Mouse (Mus musculus) frontal cortex, postnatal 14 days (tissue): ENCODE results near the gene Stim2.

Source experiments
- DNase-seq, 2 experiments: peaks; one replicate each; pipeline ENCODE4 v3.0.0; 2022; ENCODE audit warnings: low spot score in 2 of 2

Gene Stim2

DNA sequence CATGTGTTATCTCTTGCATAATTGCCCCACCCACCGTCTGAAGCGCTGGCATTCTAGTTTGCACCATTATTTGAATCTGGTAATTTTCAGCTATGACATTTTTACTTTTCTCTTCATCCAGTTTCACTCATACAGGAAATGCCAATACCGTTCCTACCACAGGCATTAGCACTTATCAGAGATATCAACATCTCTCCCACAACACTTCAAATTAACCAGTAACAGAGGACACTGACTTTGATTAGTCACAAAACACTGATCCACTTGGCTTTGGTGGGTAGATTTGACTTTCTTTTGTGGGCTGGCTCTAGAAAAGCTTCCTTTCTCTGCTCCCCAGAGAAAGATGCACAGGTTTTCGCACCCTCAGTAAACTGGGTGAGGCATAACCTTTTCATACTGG is 3.7 kb upstream of the Stim2 start:
- no peak for DNase-seq

DNA sequence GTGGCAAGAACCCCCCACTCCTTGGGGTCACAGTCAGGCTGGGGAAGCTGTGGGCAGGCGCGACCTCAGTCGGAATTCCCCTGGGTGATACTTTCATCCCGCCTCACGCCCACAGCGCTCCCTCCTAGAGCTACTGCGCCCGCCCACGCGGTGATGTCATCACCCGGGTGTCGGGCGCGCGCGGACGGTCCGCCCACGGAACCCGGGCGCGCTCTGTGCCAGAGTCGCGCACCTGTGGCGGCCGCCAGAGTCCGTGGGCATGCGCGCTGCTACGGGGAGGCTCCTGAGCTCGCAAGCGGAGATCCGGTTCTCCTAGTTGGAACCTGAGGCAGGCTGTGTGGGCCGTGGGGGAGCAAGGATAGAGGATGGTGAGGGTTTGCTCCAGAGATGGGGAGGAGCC is 3.0 kb upstream of the Stim2 start:
- peak; percentile 60 to 64 for DNase-seq

DNA sequence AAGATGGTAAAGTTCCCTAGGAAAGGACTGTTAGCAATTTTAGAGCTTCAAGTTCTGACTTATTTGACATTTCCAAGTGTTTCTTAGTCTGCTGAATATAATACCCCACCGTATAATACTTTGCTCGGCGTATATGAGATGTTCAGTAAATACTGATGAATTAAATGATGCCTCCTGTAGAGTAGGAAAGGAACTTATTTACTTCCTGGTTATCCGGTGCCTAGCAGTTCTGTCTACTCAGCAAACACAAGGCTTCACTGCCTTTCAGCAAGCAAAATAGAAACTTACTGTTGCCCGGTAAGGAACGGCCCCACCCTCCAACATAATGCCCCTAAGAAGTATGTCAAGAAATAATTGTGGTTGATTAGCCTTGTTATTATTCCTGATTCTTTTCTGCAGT is 1.5 kb upstream of the Stim2 start:
- no peak for DNase-seq

DNA sequence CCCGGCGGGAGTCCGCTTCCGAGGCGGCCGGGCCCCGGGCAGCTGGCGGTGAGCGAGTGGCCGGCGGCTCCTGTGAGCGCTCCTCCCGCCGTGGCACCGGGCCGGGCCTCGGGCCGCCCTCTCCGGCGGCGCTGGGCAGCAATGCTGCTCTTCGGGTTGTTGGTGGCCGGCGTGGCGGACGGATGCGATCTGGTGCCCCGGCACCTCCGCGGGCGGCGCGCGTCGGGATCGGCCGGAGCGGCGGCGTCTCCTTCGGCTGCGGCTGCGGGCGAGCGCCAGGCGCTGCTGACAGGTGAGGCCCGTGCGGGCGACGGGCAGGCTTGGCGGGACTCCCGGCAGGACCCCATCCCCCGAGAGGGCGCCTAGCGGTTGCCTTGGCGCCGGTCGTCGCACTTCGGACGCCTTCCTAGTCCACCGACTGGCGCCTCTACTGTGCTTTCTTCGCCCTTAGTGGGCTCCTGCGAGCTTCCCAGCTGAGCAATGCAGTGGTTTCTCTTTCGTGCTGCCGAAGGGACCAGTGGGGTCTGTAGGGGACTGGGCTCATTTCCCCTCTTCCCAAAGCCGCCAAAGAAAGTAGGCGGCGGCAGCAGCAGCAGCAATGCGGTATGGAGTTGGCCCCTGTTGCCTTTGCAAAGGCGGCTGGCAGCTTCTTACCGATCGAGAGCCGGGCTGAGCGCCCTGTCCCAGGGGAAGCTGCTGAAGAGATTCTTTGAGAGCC is 603 bp downstream of the Stim2 start:
- peak; percentile 33 to 52 for DNase-seq

DNA sequence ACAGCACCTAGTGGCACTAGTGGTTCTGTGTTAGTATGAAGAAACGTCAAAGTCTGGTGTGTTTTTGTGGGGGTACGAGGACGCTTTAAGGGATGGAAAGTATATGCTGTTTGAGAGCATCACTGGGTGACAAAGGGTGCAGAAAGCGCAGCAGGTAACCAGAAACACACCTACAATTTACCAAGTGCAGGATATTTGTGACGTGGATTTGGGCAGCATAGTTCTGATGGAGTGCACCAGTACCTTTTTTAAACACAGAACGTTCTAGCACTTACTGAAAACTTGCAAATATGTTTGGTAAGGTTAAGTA is 1.1 kb downstream of the Stim2 start:
- no peak for DNase-seq

DNA sequence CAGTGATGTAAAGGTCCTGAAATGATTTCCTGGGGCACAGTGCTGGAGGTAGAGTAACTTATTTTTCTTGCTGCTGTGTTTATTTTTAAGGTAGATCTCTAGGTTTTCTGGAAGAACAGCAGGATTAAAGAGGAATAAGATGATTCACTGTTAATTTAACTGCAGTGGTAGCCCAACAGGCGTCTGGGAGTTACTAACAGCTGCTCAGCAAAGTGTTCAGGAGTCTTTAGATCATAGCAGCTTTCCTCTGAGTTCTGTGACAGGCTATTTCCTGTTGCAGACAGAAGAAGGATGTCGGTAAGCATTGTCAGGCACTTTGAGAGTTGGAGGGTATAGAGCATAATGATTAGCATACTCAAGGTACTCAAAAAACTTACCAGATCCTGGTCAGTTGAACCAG is 1.5 kb downstream of the Stim2 start:
- no peak for DNase-seq

DNA sequence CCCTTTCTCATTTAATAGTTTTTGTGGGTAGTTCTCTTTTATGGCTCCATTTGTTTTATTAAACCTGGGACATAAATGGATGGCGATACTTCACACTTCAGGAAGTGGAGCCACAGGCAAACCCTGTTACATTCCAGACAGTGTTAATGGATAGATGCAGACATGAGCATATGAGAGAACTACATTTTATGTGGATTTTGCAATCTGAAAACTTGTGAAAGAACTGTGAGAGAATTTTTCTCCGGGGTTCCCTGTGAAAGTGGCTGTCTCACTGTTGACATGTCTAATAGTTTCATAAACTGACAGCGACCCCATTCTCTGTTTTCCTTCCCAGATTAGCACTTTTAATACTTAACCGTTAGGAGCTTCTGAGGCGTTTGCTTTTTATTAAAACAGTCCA is 2.7 kb downstream of the Stim2 start:
- no peak for DNase-seq

DNA sequence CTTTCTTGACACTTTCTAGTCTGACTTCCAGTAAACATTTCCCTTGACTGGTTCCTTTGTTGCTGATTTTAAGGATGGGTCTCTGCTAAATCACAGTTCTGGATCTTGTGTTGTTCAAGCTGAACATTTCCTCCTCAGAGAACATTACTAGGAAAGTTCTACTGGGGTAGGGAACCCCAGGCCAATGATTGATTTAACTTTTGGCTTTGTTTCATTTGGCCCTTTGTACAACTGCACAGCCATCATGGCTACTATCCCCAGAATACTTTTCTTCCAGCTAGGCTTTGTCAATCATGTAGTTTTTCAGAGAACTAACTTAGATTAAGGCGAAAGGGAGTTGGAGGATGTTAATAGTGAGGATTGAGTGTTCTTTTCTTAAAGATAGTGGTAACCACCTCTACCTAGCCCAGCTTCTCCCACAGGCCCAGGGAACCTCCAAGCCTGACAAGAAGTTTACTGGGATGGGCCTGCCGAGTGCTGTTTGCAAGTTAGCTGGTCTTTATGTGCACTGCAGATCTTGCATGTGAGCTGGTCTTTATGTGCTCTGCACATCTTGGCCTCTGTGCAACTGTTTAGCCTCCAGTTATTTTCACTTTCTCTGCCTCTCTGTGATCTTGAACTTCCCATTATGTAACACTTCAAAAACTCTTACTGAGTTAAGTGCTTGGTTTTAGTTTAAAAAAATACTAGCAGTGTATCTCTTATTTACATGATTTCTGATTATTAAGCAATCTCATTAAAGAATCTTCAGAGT is 7.0 kb downstream of the Stim2 start:
- DNase-seq: no peak

DNA sequence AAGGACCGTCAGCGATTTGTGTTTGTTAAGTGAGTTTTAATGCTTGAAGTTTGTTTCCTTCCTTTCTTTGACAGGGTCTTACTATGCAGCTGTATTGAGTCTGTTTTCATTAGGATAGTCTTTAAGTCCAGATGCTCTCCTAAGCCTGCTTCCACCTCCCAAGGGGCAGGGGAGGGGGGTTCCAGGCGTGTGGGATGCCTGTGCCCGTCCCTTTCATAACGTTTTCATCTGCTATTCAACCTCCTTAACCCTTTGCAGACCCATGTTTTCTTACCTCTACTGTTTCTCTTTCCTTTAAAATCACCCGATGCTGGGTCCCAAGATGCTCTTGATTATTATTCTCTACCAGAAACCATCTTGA is 7.5 kb downstream of the Stim2 start:
- DNase-seq: no peak

DNA sequence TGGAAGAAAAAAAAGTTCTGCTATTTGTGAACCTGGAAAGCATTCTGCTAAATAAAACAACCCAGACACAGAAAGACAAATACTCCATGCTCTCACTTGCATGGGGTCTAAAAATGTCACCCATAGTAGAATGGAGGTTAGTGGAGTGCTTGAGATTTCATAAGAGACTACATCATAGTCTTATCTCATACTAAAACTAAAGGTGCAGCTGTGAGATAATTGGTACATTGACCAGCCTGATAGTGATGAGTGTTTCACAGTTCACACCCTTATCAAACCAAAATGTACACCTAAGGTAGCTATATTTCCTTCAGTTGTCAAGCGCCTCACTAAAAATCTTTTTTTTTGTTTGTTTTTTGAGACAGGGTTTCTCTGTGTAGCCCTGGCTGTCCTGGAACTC is 8.5 kb downstream of the Stim2 start:
- DNase-seq: no peak

DNA sequence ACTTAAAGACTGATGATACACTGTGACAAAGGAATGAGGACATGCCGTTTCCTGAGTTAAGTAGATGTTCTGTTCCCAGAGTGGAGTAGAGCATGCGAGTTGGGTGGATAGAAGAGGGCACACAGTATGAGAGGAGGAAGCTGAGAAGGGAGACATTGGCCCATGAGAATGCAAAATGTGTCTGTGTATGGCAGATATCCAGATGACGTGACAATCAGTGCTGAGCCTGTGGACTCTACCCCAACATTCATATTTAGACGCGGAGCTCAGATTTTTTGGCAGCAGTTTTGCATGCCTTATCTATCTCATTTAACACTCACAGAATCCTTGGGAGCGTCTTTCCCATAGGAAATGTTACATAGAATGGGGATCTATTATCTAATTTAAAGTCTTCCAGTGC is 9.3 kb downstream of the Stim2 start:
- no peak for DNase-seq

DNA sequence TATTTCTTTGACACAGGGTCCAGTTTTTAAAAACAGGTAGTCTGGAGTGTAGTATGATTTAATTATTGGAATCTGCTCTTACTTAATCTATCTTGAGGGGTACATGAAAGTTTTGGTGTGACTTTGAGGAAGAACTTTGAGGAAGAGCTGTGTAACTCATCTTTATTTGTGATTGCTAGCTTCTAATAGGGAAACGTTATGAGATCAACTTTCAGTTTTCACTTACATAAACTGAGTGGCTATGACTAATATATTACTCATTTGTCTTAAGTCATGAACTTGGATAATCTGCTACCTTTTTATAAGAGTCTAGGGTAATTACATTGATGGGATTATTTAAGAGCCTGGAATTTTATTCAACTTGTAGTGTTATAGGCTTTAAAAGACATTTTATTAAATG is 15.0 kb downstream of the Stim2 start:
- DNase-seq: no peak

DNA sequence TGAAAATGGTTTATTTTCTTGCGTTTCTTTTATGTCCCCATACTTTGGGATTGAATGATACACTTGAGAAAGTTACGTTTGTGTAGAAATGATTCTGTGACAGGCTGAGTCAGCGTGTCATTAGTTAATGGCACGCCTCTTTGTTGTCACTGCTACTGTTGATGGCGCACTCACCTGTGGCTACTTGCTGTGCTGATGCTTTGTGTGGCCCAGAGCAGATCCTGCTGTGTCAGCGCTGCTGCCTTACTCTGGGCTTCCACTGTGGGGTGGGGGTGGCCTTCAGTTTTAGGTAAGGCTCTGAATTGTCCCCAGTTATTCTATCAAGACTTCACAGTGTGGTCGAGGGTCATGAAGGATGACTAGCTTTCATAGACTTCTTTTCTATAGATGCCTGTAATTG is 18.8 kb downstream of the Stim2 start:
- no peak for DNase-seq

DNA sequence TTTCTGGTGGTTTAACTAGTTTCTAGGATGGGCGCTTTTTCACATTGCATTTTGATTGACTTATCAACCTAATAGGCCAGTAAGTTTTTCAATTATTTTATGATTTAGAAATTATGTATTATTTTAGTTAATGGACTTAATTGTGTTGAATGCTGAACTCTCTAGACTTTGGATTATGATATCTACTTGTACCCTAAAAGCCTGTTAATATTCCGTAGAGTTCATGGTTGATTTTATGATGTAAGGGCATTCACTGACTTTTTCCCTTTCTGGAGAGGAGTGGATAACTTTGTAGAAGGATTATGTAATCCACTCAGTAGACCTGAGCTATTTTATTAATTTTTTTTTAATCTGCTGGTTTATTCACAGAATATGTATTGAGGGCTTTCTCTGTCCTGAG is 20.6 kb downstream of the Stim2 start:
- no peak for DNase-seq

DNA sequence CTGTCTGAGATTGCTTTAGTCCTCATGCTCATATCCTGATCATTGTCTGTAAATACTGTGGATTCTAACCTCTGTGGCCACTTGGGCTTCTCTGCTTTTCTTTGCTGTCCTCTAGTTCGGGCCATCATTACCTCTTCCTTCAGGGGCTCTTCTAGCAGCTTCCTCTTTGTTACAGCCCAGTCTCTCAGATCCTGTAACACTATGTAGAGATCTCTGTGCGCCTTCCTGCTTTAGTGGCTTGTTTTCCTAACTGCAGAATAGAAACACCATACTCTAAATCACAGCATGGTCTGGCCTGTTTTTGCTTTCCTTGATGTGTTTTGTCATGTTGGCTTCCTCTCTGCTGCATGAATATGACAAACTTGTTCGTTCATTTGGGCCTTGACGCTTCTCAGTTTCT is 21.2 kb downstream of the Stim2 start:
- DNase-seq: no peak

DNA sequence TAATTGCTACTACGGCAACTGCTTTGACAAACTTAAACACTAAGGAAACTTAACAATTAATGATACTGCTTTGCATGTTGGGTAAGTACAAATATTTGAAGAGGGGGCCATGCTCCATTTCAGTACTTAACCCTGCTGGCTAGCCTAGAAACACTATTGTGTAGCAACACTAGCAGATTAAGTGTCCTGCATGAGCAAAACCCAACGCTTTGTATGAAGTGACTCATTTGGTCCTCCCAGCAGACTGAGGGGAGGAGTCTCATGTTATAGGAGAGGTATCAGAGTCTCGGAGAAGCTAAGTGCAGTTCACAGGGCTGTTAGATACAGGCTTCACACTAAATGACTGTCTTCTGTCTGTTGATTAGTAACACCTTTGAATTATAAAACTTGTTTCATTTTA is 26.3 kb downstream of the Stim2 start:
- DNase-seq: no peak

DNA sequence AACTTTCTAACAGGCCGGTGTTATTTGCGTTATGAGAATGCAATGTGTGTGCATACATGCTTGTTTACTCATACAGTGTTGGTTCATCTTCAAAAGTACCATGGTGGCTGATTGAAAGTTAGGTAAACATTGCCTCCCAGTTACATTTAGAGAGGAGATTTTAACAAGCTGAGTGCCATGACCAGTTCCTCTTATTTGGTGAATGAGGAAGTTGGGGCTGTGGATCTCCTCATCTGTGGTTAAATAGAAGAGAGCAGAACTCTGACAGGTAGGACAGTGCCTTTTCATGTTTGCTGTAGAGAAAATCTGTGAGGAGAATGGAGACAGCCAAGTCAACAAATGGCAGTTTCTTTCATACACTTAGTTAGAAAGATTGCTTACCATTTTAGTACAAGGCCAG is 27.3 kb downstream of the Stim2 start:
- no peak for DNase-seq

DNA sequence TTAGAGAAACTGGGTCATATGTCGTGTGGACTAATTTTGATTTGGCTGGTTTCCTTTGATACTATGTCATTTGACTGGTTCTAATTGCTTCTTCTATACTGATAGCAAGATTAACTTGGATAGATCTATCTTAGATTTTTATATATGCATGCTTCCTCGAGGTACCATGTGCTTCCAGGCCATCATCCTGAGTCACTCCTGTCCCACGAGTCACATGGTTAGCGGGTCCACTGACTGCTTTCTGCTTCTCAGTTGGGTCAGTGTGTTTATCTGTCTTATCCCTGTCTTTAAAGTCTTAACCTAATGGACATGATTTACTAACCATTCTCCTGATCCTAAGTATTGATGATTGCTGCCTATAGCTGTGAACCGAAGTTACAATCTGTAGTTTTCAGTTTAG is 34.9 kb downstream of the Stim2 start:
- no peak for DNase-seq

DNA sequence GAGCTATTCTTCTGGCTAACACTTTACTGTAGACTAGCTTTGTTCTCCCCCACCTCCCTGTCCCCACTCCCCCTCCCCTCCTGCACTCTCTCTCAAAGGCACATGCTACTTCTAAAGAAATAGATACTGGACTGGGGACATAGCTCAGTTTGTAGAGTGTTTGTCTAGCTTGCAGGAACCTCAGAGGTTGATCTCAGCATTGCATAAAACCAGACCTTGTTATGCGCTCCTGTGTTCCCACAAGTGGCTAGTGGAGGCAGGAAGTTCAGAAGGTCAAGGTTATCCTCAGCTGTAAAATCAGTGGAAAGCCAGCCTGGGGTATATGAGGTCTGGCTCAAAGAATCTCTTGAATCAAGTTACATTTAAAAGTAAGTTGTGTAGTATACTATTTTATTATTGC is 36.4 kb downstream of the Stim2 start:
- no peak for DNase-seq

DNA sequence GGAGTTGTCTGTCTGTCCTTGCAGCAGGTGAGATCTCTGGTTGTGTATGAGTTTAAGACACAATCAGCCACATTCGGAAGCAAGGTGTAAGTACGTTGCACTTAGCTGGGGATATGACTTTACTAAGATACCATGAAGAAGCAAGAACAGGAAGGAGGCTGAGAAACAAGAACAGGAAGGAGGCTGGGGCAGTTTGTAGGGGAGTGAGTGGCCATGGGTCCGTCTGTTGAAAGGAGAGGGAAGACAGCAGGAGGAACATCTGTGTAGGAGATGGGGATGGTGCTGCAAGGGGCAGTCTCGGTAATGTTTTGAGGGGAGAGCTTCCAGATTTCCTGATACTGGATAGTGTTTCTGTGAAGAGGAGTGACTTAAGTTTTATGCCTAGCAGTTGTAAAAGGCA is 40.3 kb downstream of the Stim2 start:
- DNase-seq: no peak

DNA sequence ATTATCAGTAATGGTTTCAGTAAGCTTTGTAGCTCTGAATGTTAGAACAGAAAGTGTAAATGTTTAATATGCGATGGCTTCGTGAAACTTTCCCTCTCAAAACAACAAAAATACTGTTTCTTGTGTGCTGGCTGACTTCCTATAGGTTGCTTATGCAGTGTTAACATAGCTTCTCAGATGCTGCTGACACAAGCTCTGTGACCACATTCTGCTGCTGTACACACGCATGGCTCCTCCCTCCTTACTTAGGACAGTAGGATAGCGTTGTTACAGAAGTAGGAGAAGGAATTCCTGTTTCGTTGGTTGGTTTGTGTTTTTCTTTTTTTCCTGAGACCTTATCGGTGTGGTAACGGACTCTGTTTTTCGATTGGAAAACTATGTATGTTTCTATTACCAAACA is 42.2 kb downstream of the Stim2 start:
- DNase-seq: no peak

DNA sequence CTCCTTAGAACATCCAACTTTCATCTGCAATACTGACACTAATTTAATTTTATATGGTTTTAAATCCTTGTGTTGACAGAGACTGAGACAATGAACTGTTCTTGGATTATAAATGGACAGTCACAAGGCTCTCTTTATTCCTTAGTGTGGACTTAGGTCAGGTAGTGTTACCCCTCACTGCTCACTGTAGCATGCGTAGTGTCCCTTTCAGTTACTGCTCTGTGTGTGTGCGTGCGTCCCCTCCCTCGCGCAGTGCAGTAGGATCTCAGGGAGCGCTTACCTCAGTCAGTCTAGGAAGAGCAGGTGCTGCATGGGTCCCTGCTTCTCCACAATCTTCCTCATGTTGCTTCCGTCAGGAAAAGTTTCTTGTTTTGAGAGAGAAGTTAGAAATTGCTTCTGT is 43.7 kb downstream of the Stim2 start:
- DNase-seq: no peak

DNA sequence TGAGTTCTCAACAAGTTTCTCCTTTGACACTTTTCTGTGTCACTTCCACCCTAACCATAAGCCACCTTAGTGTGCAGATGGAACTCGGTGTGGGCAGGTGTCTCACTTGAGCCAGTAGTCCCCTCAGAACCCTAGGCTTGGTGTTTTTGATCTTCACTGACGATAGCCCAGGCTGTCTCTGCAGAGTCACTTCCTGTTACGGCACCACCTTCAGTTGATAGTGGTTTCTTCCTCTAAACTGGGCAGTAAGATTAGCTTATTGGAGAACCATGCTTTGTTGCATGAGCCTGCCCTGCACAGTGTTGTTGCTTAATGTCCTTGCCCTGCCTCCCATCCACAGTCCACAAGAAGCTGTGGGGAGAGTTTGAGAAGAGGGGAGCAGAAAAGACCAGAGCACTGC is 47.2 kb downstream of the Stim2 start:
- DNase-seq: no peak

DNA sequence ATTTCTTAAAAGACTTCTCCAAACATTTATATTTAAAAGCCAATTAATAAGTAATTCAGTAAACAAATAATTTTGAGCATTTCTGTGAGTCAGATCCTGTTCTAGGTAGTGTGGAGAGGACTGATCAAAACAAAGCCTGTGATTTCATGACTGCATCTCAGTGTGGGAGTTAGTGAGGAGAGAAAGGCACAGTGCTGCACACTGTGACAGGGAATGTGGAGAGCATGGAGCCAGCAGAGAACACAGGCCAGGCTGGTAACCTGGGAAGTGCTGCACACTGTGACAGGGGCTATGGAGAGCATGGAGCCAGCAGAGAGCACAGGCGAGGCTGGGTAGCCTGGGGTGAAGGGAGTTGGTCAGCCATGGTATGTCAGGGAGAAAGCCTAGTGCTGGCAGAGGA is 48.1 kb downstream of the Stim2 start:
- DNase-seq: no peak
